Mouse (Mus musculus): ENCODE data around the gene Mmp11.

- TF ChIP-seq CTCF (IDR thresholded peaks at IDR 0.05; ENCODE audit: control insufficient read depth, insufficient read depth, low read length) = no peak
- peak; percentile 62; the same call in 1 of the 2 replicates for TF ChIP-seq POLR2A (IDR thresholded peaks at IDR 0.05; ENCODE audit: borderline replicate concordance, control insufficient read depth, low read depth, low read length)
Measured at GRCm38 (mm10) chr10:75950791-75951210, 14.5 kb upstream of the Mmp11 start.
